Mouse (Mus musculus) erythroblast, adult 5-6 weeks (primary cell): Measurements from ENCODE around the gene Jchain. TPM values are rescaled to one million over a fixed set of nuclear protein-coding genes. Genes with fewer than 3 reads are reported as not detected.

ENCODE experiments used
- ATAC-seq: replicated peaks from 2 replicates; pipeline ENCODE4 v1.8.0; 2016; ENCODE audit warnings: moderate number of reproducible peaks, mild to moderate bottlenecking, moderate TSS enrichment, inconsistent platforms; ENCODE audit not compliant: poor library complexity, low FRiP score, severe bottlenecking
- total RNA-seq, 2 experiments: library from RNA; stranded (forward) in 1 of 2; stranded (reverse) in 1 of 2; fragments of 150-400 nt in 1 of 2; fragments of 200-764, 138-1000 nt in 1 of 2; gene quantifications; 2 replicates each; pipeline versions ENCODE4 v1.2.3 to v1.2.4; 2015 to 2017; ENCODE audit warnings: low replicate concordance in 2 of 2

Jchain gene
- total RNA-seq, 2 experiments from 2014 or later: 36.3 to 73.6 TPM

- ATAC-seq: no peak
Measured at GRCm38 (mm10) chr5:88540845-88541244, 13.2 kb upstream of the Jchain start.

- ATAC-seq: no peak
Measured at GRCm38 (mm10) chr5:88534697-88535096, 7.0 kb upstream of the Jchain start.

DNA sequence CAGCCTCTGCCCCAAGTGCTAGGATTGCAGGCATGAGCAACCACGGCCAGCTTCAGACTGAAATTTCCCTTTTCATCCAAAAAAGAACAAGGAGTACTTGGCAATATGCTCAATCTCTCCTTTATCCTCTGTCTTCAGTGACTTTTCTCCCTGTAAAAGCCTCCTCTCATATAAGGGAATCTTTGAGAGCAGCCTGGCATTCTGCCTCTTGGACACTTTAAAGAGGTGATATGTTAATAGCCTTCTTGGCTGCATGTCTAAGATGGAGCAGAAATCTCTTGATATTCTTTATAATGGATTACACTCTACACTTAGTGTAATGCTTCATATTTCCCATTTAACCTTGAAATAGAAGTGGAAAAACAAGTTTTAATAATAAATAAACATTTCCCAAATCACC lies 3.2 kb upstream of the Jchain start:
- ATAC-seq: no peak

DNA sequence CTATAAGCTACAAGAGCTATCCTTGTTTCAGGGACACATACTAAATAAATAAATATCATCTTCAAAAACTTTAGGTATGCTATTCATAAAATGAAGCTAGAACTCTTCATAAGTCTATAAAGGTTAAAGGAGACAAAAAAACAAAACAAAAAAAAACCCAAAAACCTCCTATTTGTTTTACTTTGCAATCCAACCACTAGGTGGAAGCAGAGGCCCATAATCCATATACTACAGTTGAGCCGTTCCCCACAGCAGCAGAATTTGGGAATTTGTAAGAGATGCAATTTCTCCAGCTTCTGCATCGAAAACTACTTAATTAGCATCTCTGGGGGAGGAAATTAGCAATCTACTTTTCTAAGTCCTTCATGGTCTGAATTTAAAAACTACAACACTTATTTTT lies 8.5 kb downstream of the Jchain start:
- peak; percentile 65 for ATAC-seq

- no peak for ATAC-seq
Measured at GRCm38 (mm10) chr5:88508990-88509389, 18.7 kb downstream of the Jchain start.

DNA sequence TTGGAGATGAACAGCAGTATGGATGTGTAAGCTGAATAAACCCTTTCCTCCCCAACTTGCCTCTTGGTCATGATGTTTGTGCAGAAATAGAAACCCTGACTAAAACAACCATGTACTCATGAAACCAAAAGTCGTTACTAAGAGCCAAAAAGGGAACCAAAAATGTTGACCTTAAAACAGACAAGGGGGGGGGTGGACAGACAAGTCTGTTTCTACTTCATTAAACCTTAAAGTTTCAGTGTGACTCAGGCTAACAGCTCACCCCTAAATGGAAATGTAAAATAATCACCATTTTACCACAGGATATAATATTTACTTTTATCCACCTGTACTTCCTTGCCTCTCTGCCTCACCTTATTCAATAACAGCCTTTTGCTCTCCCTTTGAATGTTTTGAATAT lies 19.1 kb downstream of the Jchain start:
- ATAC-seq: no peak

DNA sequence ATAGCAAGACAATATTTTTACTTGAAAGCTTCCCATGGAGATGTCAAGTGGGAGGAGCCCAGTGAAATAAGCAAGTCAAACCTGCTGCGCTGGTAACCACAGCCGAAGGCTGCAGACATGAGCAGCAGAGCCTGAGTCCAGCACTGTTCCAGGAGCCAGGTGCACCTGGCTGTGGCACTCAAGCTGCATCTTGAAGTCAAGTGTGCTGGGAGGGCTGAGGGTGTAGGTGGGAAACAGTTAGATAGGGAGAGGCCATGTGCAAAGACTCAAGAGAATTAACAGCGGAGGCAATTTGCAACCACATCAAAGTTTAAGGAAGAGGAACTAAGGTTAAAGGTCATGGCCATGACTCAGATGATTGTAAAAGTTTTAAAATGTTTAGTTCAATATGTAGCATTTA lies 27.9 kb downstream of the Jchain start:
- no peak for ATAC-seq

DNA sequence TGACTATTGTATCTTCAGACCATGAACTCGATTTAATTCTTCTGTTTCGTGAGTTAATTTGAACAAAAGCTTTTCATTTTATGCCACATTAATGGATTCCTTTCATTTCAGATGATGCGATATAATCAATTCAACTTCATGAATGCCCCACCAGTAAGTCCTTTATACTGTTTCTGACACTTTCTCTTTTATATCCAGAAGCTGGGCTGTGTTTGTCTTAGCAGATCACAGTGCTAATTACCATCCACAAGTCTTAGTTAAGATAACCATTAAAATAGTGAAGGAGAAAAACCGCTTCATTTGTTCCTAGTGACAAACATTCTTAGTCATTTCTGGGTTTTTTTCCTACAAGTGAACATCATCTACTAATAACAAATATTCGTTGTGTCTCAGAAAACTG lies 36.6 kb downstream of the Jchain start:
- no peak for ATAC-seq

DNA sequence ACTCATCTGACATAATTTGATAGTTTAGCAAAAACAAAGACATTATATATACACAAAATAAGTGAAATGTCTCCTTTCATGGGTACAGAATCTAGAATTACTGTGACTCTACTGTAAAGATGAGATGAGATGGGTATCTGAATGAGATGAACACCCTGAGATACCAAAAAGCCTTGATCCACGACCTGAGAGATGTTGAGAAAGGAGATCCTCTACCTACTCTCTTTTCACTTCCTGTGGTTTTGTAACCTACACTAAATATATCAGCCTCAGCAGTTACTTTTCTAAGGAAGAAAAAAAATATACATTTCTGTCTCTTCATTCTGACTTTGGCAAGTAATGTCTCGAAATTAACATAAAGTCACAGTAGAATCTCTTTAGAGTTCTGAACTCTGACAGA lies 38.7 kb downstream of the Jchain start:
- no peak for ATAC-seq

DNA sequence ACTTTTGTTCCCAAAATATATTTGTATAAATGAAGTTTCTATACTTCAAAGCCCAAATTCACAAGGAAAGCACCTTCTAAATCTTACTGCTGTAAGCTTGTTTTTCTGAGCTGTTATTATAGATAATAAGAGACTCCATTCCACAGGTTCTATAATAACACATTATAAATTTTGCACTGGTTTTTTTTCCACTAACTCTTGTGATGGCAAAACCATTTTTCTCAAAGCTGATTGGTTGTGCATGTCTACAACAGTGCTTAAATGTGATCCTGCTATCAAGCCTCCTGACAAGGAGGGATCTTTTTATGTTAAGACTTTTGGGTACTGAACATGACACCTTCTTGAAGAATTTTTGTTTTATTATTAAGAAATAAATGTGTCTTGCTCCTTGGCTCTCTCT lies 40.0 kb downstream of the Jchain start, which contains the start of gene Enam:
Gene Enam (plus strand): TSS at position 301 of the 400 bp plus-strand sequence.
- no peak for ATAC-seq

Other genes with a start within 250 kb of the Jchain start
- gene Prol1, start 210.6 kb downstream of the Jchain start, total RNA-seq (2015; ENCODE audit: low replicate concordance): not detected in 2 replicates
- not detected in 2 replicates for gene Prol1, start 210.6 kb downstream of the Jchain start, total RNA-seq (2017; ENCODE audit: low replicate concordance)
- not detected in 2 replicates for gene Amtn, start 151.8 kb downstream of the Jchain start, total RNA-seq (2015; ENCODE audit: low replicate concordance)
- gene Amtn, start 151.8 kb downstream of the Jchain start, total RNA-seq (2017; ENCODE audit: low replicate concordance): not detected in 2 replicates
- not detected in 2 replicates for gene Ambn, start 71.9 kb downstream of the Jchain start, total RNA-seq (2015; ENCODE audit: low replicate concordance)
- gene Ambn, start 71.9 kb downstream of the Jchain start, total RNA-seq (2017; ENCODE audit: low replicate concordance): not detected in 2 replicates
- not detected in 2 replicates for gene Enam, start 39.9 kb downstream of the Jchain start, total RNA-seq (2015; ENCODE audit: low replicate concordance)
- not detected in 2 replicates for gene Enam, start 39.9 kb downstream of the Jchain start, total RNA-seq (2017; ENCODE audit: low replicate concordance)
- 10.6 and 20.5 TPM in 2 replicates for gene Utp3, start 26.6 kb upstream of the Jchain start, total RNA-seq (2015; ENCODE audit: low replicate concordance)
- gene Utp3, start 26.6 kb upstream of the Jchain start, total RNA-seq (2017; ENCODE audit: low replicate concordance): 10.9 and 11.8 TPM in 2 replicates
- 2.9 and 3.6 TPM in 2 replicates for gene Rufy3, start 37.1 kb upstream of the Jchain start, total RNA-seq (2015; ENCODE audit: low replicate concordance)
- 3.7 and 6.7 TPM in 2 replicates for gene Rufy3, start 37.1 kb upstream of the Jchain start, total RNA-seq (2017; ENCODE audit: low replicate concordance)
- 15.9 and 26.3 TPM in 2 replicates for gene Grsf1, start 148.3 kb upstream of the Jchain start, total RNA-seq (2015; ENCODE audit: low replicate concordance)
- 17.6 and 31.3 TPM in 2 replicates for gene Grsf1, start 148.3 kb upstream of the Jchain start, total RNA-seq (2017; ENCODE audit: low replicate concordance)
- 21.7 and 33.6 TPM in 2 replicates for gene Mob1b, start 193.0 kb upstream of the Jchain start, total RNA-seq (2015; ENCODE audit: low replicate concordance)
- gene Mob1b, start 193.0 kb upstream of the Jchain start, total RNA-seq (2017; ENCODE audit: low replicate concordance): 15.7 and 19.4 TPM in 2 replicates
- gene Dck, start 237.1 kb upstream of the Jchain start, total RNA-seq (2015; ENCODE audit: low replicate concordance): 66.0 and 106 TPM in 2 replicates
- gene Dck, start 237.1 kb upstream of the Jchain start, total RNA-seq (2017; ENCODE audit: low replicate concordance): 75.0 and 113 TPM in 2 replicates